Mouse (Mus musculus) brain, embryonic 14.5 days (tissue): ENCODE measurements at regions not wholly inside any gene's neighbourhood (a gene's known extent, or its start where the extent isn't known, plus 50 kb on each side); places are given as distances from the start of the nearest gene placed in this dataset.

ENCODE experiments used
- DNase-seq: peaks from one replicate; pipeline ENCODE4 v3.0.0-alpha.2; 2011; ENCODE audit warnings: low read depth
- CTCF ChIP-seq: fragments of 200-500 bp; IDR thresholded peaks from 2 replicates; pipeline ENCODE4 v1.5.1; 2012; ENCODE audit warnings: inconsistent platforms, mild to moderate bottlenecking, moderate library complexity, borderline replicate concordance; ENCODE audit not compliant: insufficient read depth, insufficient read length; ENCODE audit errors: extremely low read depth
- POLR2A ChIP-seq: fragments of 200-500 bp; IDR thresholded peaks from 2 replicates; pipeline ENCODE4 v1.6.1; 2012; ENCODE audit warnings: mild to moderate bottlenecking, inconsistent platforms, borderline replicate concordance; ENCODE audit not compliant: poor library complexity, insufficient read depth, insufficient read length, severe bottlenecking; ENCODE audit errors: extremely low read depth

- no peak for TF ChIP-seq POLR2A
- no peak for TF ChIP-seq CTCF
Observed at GRCm38 (mm10) chr4:66622650-66623394, 204.6 kb upstream of the Tlr4 start.

GRCm38 (mm10) chr4:66618811-66619440 lies 208.5 kb upstream of the Tlr4 start:
- no peak for TF ChIP-seq CTCF
- no peak for TF ChIP-seq POLR2A
- DNase-seq, result no peak

More at GRCm38 (mm10) chr4:66622650-66623394, 204.6 kb upstream of the Tlr4 start:
- peak; percentile 64 for DNase-seq

- DNase-seq, result peak; percentile 1
- TF ChIP-seq POLR2A (no peak), CTCF (no peak)
Observed at GRCm38 (mm10) chr4:66617743-66618736, 209.3 kb upstream of the Tlr4 start.

GRCm38 (mm10) chr4:66617101-66617500 lies 210.3 kb upstream of the Tlr4 start:
- no peak for DNase-seq
- TF ChIP-seq CTCF (no peak), POLR2A (no peak)

GRCm38 (mm10) chr4:66604849-66605248 lies 200.4 kb upstream of the Astn2 start:
- TF ChIP-seq CTCF (no peak), POLR2A (no peak)
- DNase-seq, result no peak

- no peak for DNase-seq
- TF ChIP-seq POLR2A (no peak), CTCF (no peak)
Observed at GRCm38 (mm10) chr4:66598737-66599136, 194.3 kb upstream of the Astn2 start.

GRCm38 (mm10) chr4:66586647-66587046 lies 182.2 kb upstream of the Astn2 start:
- TF ChIP-seq POLR2A (no peak), CTCF (no peak)
- no peak for DNase-seq

- peak; percentile 67 for DNase-seq
- TF ChIP-seq POLR2A (no peak), CTCF (no peak)
Observed at GRCm38 (mm10) chr4:66586166-66586565, 181.8 kb upstream of the Astn2 start.

GRCm38 (mm10) chr4:66556936-66557335 lies 152.5 kb upstream of the Astn2 start:
- no peak for TF ChIP-seq CTCF
- TF ChIP-seq POLR2A, result no peak
- peak; percentile 17 for DNase-seq

- TF ChIP-seq POLR2A (no peak), CTCF (no peak)
- DNase-seq, result no peak
Observed at GRCm38 (mm10) chr4:66550306-66551104, 146.1 kb upstream of the Astn2 start.
